Mouse (Mus musculus) heart, adult 2 months (tissue): ENCODE data around the gene Golga4.

Experiments
- CTCF ChIP-seq: fragments of 200-600 bp; IDR thresholded peaks from 2 replicates; pipeline ENCODE4 v1.8.1; 2022; ENCODE audit warnings: antibody characterized with exemption, mild to moderate bottlenecking, moderate library complexity
- EP300 ChIP-seq: fragments of 200-500 bp; IDR thresholded peaks from 2 replicates; pipeline ENCODE4 v1.6.1; 2011; ENCODE audit warnings: low read depth, low read length, control low read depth; ENCODE audit not compliant: insufficient read depth
- POLR2A ChIP-seq: fragments of 200-500 bp; IDR thresholded peaks from 2 replicates; pipeline ENCODE4 v1.6.1; 2011; ENCODE audit warnings: mild to moderate bottlenecking, low read depth, low read length, control low read depth; ENCODE audit not compliant: insufficient read depth

DNA sequence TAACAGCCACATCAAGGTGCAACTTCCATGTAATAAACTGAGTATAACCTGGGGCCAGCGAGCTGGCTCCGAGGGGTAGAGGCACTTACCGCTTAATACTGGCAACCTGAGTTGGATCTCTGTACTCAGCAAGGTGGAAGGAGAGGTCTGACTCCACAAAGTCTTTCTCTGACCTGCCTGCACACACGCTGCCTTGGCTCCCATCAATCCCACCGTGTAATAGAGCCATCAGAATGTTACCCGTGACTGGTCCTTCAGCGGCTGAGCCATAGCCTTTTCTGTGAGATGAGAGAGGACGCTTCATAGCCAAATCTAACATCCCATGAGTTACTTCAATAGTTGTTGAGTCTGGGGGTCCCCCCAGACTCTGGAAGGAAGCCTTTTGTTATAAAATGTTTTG is 87.4 kb downstream of the Golga4 start:
- TF ChIP-seq CTCF (no peak), EP300 (no peak), POLR2A (no peak)
